Mouse (Mus musculus) embryonic facial prominence, embryonic 12.5 days (tissue): Measurements from ENCODE around the gene Pcf11. TPM values are rescaled to one million over a fixed set of nuclear protein-coding genes. Genes with fewer than 3 reads are reported as not detected.

Experiments
- ATAC-seq: fragments of 200-750 bp; cut with Nextera tagmentation; 2 replicates; pipeline ENCODE4 v1.8.0; 2017; ENCODE audit not compliant: insufficient number of reproducible peaks, insufficient read depth, low FRiP score, low TSS enrichment
- H3K27ac ChIP-seq: fragments of 300-500 bp; sonication (generic); 2 replicates; pipeline ENCODE4 v1.5.1; 2016; ENCODE audit warnings: mild to moderate bottlenecking
- H3K27me3 ChIP-seq: fragments of 300-500 bp; sonication (generic); 2 replicates; pipeline ENCODE4 v1.6.1; 2016; ENCODE audit warnings: mild to moderate bottlenecking, moderate library complexity
- H3K36me3 ChIP-seq: fragments of 300-500 bp; sonication (generic); 2 replicates; pipeline ENCODE4 v1.6.1; 2016; ENCODE audit warnings: mild to moderate bottlenecking
- H3K4me1 ChIP-seq: fragments of 300-500 bp; sonication (generic); 2 replicates; pipeline ENCODE4 v1.6.1; 2016
- H3K4me2 ChIP-seq: fragments of 300-500 bp; sonication (generic); replicated peaks from 2 replicates; pipeline ENCODE4 v1.6.1; 2016; ENCODE audit warnings: mild to moderate bottlenecking, moderate library complexity
- H3K4me3 ChIP-seq: fragments of 300-500 bp; sonication (generic); 2 replicates; pipeline ENCODE4 v1.5.1; 2016; ENCODE audit warnings: mild to moderate bottlenecking
- H3K9ac ChIP-seq: fragments of 300-500 bp; sonication (generic); 2 replicates; pipeline ENCODE4 v1.6.1; 2016; ENCODE audit warnings: mild to moderate bottlenecking, moderate library complexity
- H3K9me3 ChIP-seq: fragments of 300-500 bp; sonication (generic); 2 replicates; pipeline ENCODE4 v1.6.1; 2016; ENCODE audit warnings: mild to moderate bottlenecking, moderate library complexity
- WGBS: fragments of 180-500 bp; shearing (Covaris S2); methylation state at CpG from one replicate; pipeline ENCODE4 v1.1.7; 2016; 5-methylcytosine and 5-hydroxymethylcytosine counted together
- polyA plus RNA-seq: library from polyadenylated mRNA; unstranded; fragments of >200 nt; fragmentation: Nextera tagmentation; extraction: Ambion mirVana; gene quantifications from 2 replicates; pipeline ENCODE4 v1.2.1, GENCODE M21; 2016

The Pcf11 gene
- 32.4 TPM in 2 replicates for polyA plus RNA-seq

DNA sequence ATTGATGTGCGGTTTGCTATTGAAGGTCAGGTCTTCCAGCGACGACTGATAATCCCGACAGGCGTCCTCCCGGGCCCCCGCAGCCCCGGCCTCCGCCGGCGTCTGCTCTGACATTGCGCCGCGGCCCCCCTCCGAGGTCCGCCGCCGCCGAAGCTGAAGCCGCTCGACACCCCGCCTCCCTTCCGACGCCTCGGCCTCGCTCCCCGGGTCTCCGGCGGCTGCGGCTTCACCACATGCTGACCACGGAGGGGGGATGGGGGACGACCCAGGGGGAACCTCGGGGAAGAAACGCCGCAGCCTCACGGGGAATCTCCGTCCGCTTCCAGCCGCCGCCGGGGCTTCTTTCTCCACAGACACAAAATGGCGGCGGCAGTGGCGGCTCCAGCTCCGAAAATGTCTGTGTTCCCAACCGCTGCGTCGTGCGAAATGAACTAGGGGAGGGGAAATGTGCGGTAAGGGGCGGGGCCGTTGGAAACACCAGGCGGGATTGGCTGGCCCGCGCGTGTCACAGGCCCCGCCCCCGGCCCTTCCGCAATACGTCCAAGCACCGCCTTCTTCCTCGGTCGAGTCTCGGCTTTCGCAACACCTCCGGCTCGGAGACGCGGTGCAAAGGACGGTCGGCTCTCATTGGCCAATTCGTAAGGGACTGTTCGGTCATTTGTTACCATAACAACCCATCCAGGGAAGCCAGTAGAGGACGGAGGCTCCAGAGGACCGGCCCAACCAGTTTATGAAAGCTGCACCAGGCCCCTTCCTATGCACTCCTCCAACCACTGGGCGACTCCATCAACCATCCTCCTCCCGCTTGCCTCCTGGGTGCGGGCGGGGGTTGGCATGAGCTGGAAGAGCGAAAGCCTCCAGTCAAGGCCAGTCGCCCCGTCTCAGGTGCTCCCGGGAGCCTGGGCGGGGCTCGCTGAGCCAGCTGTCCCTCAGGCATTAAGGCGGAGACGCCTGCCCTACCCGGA is at the start of gene Pcf11:
TSS of gene Pcf11 (minus strand) at position 428 of the 965 bp plus-strand sequence.
- Histone ChIP-seq H3K4me1 (peaks cover 13% of the 10 kb centered on the region), H3K9me3 (no peaks in the 10 kb centered on the region), H3K27me3 (no peaks in the 10 kb centered on the region), H3K36me3 (no peaks in the 10 kb centered on the region), H3K27ac (peak within 1 kb of the TSS; percentile 97), H3K4me3 (peak within 1 kb of the TSS; percentile 95), H3K9ac (peak within 1 kb of the TSS; percentile 99), H3K4me2 (peak within 1 kb of the TSS; percentile 70)
- under 1% methylated on average over 88 of the region's 88 CpGs for WGBS
- peak; percentile 100 for ATAC-seq

DNA sequence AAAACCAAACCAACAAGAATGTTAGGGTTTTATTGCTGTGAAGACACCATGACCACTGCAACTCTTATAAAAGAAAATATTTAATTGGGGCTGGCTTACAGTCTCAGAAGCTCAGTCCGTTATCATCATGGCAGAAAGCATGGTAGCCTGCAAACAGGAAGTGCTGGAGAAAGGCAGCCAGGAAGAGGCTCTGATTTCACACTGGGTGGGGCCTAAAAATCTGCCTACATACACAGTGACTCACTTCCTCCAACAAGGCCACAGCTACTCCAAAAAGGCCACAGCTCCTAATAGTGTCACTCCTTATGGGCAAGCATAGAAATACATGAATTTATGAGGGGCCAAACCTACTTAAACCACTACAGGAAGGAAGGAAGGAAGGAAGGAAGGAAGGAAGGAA is 45.3 kb upstream of the Pcf11 start:
- WGBS: 92% methylated on average over 1 of the region's 1 CpGs
- H3K4me1 ChIP-seq: no peaks in the 10 kb centered on the region
- no peaks in the 10 kb centered on the region for H3K9me3 ChIP-seq

DNA sequence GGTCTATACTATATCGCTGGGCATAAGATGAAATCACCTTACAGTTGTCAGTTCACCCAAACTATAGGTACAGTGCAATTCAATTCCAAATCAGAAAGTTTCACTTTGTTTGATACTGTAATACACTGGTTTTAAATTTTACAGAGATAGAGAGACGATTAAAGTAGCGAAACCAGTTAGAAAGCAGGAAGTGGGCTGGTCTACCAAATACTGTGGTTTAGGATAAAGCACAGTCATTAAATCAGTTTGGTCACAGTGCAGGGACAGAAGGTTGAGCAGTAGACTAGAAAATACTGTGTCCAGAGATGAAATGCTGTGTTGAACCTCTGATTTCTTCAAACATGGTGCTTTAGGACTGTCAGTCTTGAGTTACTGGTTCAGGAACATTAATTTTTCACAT is 41.9 kb upstream of the Pcf11 start:
- H3K27ac ChIP-seq: no peak overlapping the region
- no peak overlapping the region for H3K4me3 ChIP-seq
- H3K27me3 ChIP-seq: no peaks in the 10 kb centered on the region
- H3K36me3 ChIP-seq: no peaks in the 10 kb centered on the region
- no peak overlapping the region for H3K4me2 ChIP-seq
- 82% methylated on average over 3 of the region's 3 CpGs for WGBS
- H3K4me1 ChIP-seq: 0 out of 2 replicates have a peak, but pooled peaks cover 5% of the 10 kb centered on the region
- no peaks in the 10 kb centered on the region for H3K9me3 ChIP-seq
- no peak for ATAC-seq
- no peak overlapping the region for H3K9ac ChIP-seq

More for the DNA sequence above, 45.3 kb upstream of the Pcf11 start:
- no peaks in the 10 kb centered on the region for H3K27me3 ChIP-seq
- no peak overlapping the region for H3K4me3 ChIP-seq
- no peak for ATAC-seq
- H3K4me2 ChIP-seq: no peak overlapping the region
- H3K27ac ChIP-seq: no peak overlapping the region
- no peak overlapping the region for H3K9ac ChIP-seq
- H3K36me3 ChIP-seq: no peaks in the 10 kb centered on the region

DNA sequence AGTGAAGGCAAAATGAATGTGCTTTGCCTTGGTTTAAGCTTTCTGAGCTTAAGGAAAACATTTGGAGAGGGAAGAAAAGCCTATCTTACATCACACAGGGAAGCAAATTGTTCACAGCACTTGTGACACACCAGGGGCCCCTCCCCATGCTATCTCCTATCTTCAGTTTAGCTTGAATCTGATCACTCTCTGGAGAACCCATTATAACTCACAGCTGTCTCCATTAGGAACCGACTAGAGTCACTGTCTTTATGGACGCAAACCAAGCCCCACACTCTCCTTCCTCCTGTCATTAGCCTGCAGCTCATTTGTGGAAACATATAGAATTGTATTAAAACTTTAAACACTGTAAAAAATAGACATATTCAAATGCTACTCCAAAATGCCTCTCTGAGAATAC is 39.8 kb upstream of the Pcf11 start:
- Histone ChIP-seq H3K9ac (no peak overlapping the region), H3K4me2 (no peak overlapping the region), H3K27me3 (no peaks in the 10 kb centered on the region), H3K9me3 (no peaks in the 10 kb centered on the region), H3K36me3 (no peaks in the 10 kb centered on the region), H3K27ac (no peak overlapping the region), H3K4me3 (no peak overlapping the region), H3K4me1 (0 out of 2 replicates have a peak, but pooled peaks cover 5% of the 10 kb centered on the region)
- no peak for ATAC-seq
- 45% methylated on average over 2 of the region's 2 CpGs for WGBS

DNA sequence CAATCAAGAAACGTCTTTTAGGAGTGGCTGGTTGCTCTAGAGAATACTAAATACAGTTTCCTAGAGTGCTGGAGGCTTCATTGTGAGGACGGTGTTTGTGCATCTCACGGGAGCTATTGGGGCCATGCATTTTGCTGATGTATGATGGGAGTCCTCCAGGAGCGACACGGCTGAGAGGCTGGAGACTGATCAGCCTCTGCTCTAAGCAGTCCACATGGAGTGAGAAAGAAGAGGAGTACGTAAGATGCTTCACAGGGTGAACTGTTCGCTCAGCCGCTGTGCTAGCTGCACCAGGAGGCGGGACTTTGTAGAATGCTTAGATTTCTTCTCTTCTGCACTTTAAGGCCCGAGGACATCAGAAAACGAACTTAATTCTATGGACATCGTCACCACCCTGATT is 37.0 kb upstream of the Pcf11 start:
- WGBS: 72% methylated on average over 12 of the region's 12 CpGs
- no peak for ATAC-seq

DNA sequence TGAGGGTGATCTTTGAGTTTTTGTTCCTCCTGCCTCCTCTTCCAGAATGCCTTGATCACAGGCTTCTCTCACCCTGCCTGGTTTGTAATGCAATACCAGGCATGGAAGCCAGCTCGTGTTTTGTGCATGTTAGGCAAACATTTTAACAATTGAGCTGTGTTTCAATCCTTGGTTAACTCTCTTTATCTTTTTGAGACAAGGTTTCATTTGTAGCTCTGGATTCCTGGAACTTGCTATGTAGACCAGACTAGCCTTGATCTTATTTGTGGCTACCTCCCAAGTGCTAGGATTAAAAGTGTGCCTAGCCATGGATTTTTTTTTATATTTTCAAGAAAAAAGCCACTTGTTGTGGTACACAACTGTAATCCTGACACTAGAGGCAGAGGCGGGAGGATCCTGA is 35.8 kb upstream of the Pcf11 start:
- Histone ChIP-seq H3K4me2 (no peak overlapping the region), H3K27me3 (no peaks in the 10 kb centered on the region), H3K4me1 (0 out of 2 replicates have a peak, but pooled peaks cover 5% of the 10 kb centered on the region), H3K9ac (no peak overlapping the region), H3K4me3 (no peak overlapping the region), H3K27ac (no peak overlapping the region), H3K36me3 (no peaks in the 10 kb centered on the region), H3K9me3 (no peaks in the 10 kb centered on the region)
- WGBS: 50% methylated on average over 2 of the region's 2 CpGs
- no peak for ATAC-seq

More for the DNA sequence above, 37.0 kb upstream of the Pcf11 start:
- Histone ChIP-seq H3K36me3 (no peaks in the 10 kb centered on the region), H3K9ac (no peak overlapping the region), H3K4me1 (0 out of 2 replicates have a peak, but pooled peaks cover 5% of the 10 kb centered on the region), H3K27me3 (no peaks in the 10 kb centered on the region), H3K9me3 (no peaks in the 10 kb centered on the region), H3K27ac (no peak overlapping the region), H3K4me2 (no peak overlapping the region), H3K4me3 (no peak overlapping the region)

DNA sequence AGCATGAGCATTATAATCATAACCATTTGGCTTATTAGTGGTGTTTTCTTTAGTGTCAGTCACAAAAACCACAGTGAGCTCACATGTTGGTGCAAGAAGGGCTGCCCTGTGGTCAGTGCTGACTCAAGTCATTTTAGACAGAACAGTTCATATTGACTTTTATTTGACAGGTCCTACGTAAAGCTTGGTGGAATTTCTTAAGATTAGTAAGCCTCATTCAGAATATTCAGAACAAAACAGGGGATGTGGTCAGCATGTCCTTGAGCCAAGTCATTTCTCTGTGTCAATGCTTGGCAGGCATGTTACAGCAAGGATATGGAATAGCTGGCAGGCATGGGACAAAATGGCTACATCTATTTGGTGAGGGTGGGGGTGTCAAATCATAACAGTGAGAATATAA is 33.9 kb upstream of the Pcf11 start:
- Histone ChIP-seq H3K27me3 (no peaks in the 10 kb centered on the region), H3K36me3 (no peaks in the 10 kb centered on the region), H3K9ac (no peak overlapping the region), H3K9me3 (no peaks in the 10 kb centered on the region), H3K27ac (no peak overlapping the region), H3K4me1 (0 out of 2 replicates have a peak, but pooled peaks cover 5% of the 10 kb centered on the region), H3K4me2 (no peak overlapping the region), H3K4me3 (no peak overlapping the region)
- 73% methylated on average over 1 of the region's 1 CpGs for WGBS
- ATAC-seq: no peak

DNA sequence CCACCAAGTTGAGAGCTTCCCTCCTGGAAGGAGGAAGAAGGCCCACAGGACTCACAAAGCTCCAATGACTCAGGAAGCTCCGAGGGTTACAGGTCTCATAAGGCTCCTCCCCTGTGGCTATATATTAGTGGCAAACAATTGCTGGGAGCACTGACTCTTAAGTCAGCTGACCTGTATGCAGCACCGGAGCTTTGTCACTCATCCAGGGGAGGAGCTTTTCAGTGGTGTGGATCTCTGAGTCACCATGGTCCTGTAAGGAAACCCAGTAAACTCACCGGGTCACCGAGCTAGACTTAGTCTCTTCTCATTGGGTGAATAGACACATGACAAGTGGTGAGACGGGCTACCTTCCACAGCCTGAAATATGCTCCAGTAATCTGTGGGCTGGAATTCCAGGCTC is 29.0 kb upstream of the Pcf11 start:
- no peaks in the 10 kb centered on the region for H3K9me3 ChIP-seq
- no peak for ATAC-seq
- WGBS: 68% methylated on average over 5 of the region's 5 CpGs
- H3K36me3 ChIP-seq: no peaks in the 10 kb centered on the region
- no peaks in the 10 kb centered on the region for H3K4me1 ChIP-seq
- H3K27me3 ChIP-seq: no peaks in the 10 kb centered on the region
- no peak overlapping the region for H3K27ac ChIP-seq
- H3K4me3 ChIP-seq: no peak overlapping the region
- no peak overlapping the region for H3K9ac ChIP-seq
- H3K4me2 ChIP-seq: no peak overlapping the region

DNA sequence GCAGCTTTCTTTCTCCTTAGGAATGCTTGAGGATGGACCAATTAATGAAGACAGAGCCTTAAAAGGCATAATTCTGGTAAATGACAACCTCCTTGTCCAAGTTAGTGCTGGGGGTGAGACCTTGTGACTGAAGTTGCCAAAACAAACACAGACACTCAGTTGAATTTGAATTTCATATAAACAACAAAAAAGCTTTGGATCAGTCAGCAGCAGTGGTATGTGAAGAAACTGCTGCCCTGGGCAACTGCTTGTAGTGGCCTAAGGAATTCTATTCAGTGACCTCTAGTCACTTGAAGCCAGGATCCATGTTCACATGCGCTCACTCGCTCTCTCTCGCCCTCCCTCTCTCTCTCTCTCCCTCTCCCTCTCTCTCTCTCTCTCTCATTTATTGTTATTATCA is 26.7 kb upstream of the Pcf11 start:
- WGBS: 83% methylated on average over 3 of the region's 3 CpGs
- Histone ChIP-seq H3K36me3 (no peaks in the 10 kb centered on the region), H3K27me3 (no peaks in the 10 kb centered on the region), H3K27ac (no peak overlapping the region), H3K4me2 (no peak overlapping the region), H3K9me3 (no peaks in the 10 kb centered on the region), H3K4me1 (no peaks in the 10 kb centered on the region), H3K4me3 (no peak overlapping the region), H3K9ac (no peak overlapping the region)
- no peak for ATAC-seq

DNA sequence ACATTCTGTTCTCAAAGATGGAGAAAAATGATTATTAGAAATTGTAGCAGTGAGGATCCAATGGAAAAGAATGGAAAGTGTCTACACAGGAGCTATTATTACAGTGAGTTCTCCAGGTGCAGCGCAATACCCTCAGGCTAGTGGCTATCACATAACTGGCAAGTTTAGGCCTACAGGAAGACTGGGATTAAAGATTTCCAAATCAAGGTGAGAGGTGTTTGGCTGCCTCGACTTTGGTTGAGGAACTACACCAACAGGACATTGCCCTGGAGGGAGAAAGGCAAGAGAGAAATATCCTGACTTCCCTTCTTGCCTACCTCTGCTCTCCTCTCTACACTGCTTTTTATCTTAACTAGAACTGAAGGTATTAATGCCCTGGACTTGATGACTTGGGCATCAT is 19.4 kb upstream of the Pcf11 start:
- Histone ChIP-seq H3K9me3 (no peaks in the 10 kb centered on the region), H3K4me3 (no peak overlapping the region), H3K9ac (no peak overlapping the region), H3K27ac (no peak overlapping the region), H3K27me3 (no peaks in the 10 kb centered on the region), H3K4me2 (no peak overlapping the region), H3K4me1 (no peaks in the 10 kb centered on the region), H3K36me3 (no peaks in the 10 kb centered on the region)
- WGBS: 72% methylated on average over 2 of the region's 2 CpGs
- no peak for ATAC-seq

DNA sequence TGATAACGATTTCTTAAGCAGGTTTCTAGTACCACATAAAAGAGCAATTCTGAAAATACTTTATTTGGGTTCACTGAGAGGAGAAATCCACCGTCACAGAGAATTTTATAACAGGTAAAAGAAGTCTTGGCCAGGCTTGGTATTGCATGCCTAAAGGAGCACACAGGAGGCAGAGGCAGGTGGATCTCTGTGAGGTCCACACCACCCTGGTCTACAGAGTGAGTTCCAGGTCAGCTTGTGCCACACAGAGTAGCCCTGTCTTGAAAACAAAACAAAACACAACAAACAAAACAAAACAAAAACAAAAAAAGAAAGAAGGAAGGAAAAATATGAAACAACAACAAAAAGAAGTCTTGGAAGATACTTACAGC is 18.6 kb upstream of the Pcf11 start:
- H3K4me1 ChIP-seq: no peaks in the 10 kb centered on the region
- no peak for ATAC-seq
- H3K27me3 ChIP-seq: no peaks in the 10 kb centered on the region
- H3K27ac ChIP-seq: no peak overlapping the region
- no peaks in the 10 kb centered on the region for H3K9me3 ChIP-seq
- 85% methylated on average over 2 of the region's 2 CpGs for WGBS
- H3K4me2 ChIP-seq: no peak overlapping the region
- no peak overlapping the region for H3K4me3 ChIP-seq
- no peaks in the 10 kb centered on the region for H3K36me3 ChIP-seq
- no peak overlapping the region for H3K9ac ChIP-seq

DNA sequence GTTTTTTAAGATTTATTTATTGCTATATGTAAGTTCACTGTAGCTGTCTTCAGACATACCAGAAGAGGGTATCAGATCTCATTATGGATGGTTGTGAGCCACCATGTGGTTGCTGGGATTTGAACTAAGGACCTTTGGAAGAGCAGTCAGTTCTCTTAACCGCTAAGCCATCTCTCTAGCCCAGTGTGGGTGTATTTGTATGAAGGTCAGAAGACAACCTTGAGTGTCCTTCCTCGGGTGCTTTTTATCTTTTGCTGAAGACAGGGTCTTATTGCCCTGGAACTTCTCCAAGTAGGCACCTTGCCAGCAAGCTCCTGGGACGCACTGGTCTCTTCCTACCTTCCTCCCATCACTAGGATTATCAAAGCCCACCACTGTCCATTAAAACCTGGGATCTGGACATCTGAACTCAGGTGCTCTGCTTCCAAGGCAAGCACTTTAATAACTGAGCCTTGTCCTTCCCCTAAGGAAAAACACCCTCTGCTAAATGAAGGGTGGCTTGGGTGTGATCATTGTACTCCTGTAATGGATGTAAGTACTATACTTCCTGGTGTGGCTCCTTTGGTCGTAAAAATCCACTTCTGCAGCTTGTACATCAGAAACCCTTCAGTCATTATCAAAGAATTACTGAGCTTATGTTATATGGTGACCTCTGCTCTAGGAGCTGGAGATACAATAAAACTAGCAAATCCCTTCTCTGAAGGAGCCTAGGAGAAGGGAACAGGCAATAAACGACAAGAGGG is 18.0 kb upstream of the Pcf11 start:
- WGBS: 75% methylated on average over 5 of the region's 5 CpGs
- Histone ChIP-seq H3K4me1 (no peaks in the 10 kb centered on the region), H3K9me3 (no peaks in the 10 kb centered on the region), H3K4me3 (no peak overlapping the region), H3K27me3 (no peaks in the 10 kb centered on the region), H3K27ac (no peak overlapping the region), H3K36me3 (no peaks in the 10 kb centered on the region), H3K9ac (no peak overlapping the region), H3K4me2 (no peak overlapping the region)
- ATAC-seq: no peak
